Mouse (Mus musculus) limb, embryonic 14.5 days (tissue): ENCODE data around the gene Atmin. TPM values are rescaled to one million over a fixed set of nuclear protein-coding genes. Genes with fewer than 3 reads are reported as not detected.

Experiments used
- ATAC-seq: fragments of 200-750 bp; cut with Nextera tagmentation; 2 replicates; pipeline ENCODE4 v1.8.0; 2017; ENCODE audit warnings: low read depth, moderate number of reproducible peaks, moderate TSS enrichment; ENCODE audit not compliant: low FRiP score
- DNase-seq: peaks from one replicate; pipeline ENCODE4 v3.0.0-alpha.2; 2015; ENCODE audit warnings: low spot score
- H3K27ac ChIP-seq: fragments of 300-500 bp; sonication (generic); replicated peaks from 2 replicates; pipeline ENCODE4 v1.5.1; 2014; ENCODE audit warnings: low read depth, mild to moderate bottlenecking, low read length, moderate library complexity, mixed read lengths
- H3K27me3 ChIP-seq: fragments of 300-500 bp; sonication (generic); 2 replicates; pipeline ENCODE4 v1.6.1; 2014; ENCODE audit warnings: low read length, mixed read lengths; ENCODE audit not compliant: control insufficient read depth, insufficient read depth
- H3K36me3 ChIP-seq: fragments of 300-500 bp; sonication (generic); 2 replicates; pipeline ENCODE4 v1.6.1; 2014; ENCODE audit warnings: mild to moderate bottlenecking, low read length, moderate library complexity, mixed read lengths; ENCODE audit not compliant: control insufficient read depth, insufficient read depth
- H3K4me1 ChIP-seq: fragments of 300-500 bp; sonication (generic); 2 replicates; pipeline ENCODE4 v1.6.1; 2014; ENCODE audit warnings: antibody characterized with exemption, low read length, mixed read lengths; ENCODE audit not compliant: control insufficient read depth, insufficient read depth
- H3K4me2 ChIP-seq: fragments of 300-500 bp; sonication (generic); replicated peaks from 2 replicates; pipeline ENCODE4 v1.6.1; 2014; ENCODE audit warnings: low read depth, mild to moderate bottlenecking, low read length, moderate library complexity; ENCODE audit not compliant: severe bottlenecking
- H3K4me3 ChIP-seq: fragments of 300-500 bp; sonication (generic); replicated peaks from 2 replicates; pipeline ENCODE4 v1.5.1; 2014; ENCODE audit warnings: low read length
- H3K9ac ChIP-seq: fragments of 300-500 bp; sonication (generic); 2 replicates; pipeline ENCODE4 v1.6.1; 2014; ENCODE audit warnings: mild to moderate bottlenecking, low read depth, low read length, moderate library complexity; ENCODE audit not compliant: severe bottlenecking
- H3K9me3 ChIP-seq: fragments of 300-500 bp; sonication (generic); 2 replicates; pipeline ENCODE4 v1.6.1; 2016; ENCODE audit warnings: low read length; ENCODE audit not compliant: control insufficient read depth
- POLR2A ChIP-seq: fragments of 200-500 bp; IDR thresholded peaks from 2 replicates; pipeline ENCODE4 v1.8.0; 2012; ENCODE audit warnings: inconsistent platforms, mild to moderate bottlenecking, moderate library complexity, borderline replicate concordance; ENCODE audit not compliant: insufficient read depth, insufficient read length; ENCODE audit errors: extremely low read depth
- WGBS: fragments of 180-500 bp; shearing (Covaris S2); extraction: QIAGEN DNeasy Blood & Tissue Kit; methylation state at CpG from one replicate; pipeline ENCODE4 v1.1.7; 2014; 5-methylcytosine and 5-hydroxymethylcytosine counted together
- polyA plus RNA-seq, 2 experiments: library from polyadenylated mRNA; depleted of rRNA in 1 of 2; stranded (reverse) in 1 of 2; unstranded in 1 of 2; fragments of >200 nt; fragmentation: Nextera tagmentation in 1 of 2; extraction: Ambion mirVana in 1 of 2; gene quantifications; 2 replicates each; pipeline versions ENCODE4 v1.2.1 to v1.2.3; 2012 to 2014

The Atmin gene
- polyA plus RNA-seq, 2 experiments = 10.6 to 11.4 TPM

GRCm38 (mm10) chr8:116991241-116991640 lies 48.0 kb downstream of the Atmin start:
- Histone ChIP-seq H3K4me1 (peaks cover 7% of the 10 kb centered on the region), H3K9ac (no peak overlapping the region), H3K4me3 (no peak overlapping the region), H3K27ac (no peak overlapping the region), H3K4me2 (no peak overlapping the region), H3K9me3 (no peaks in the 10 kb centered on the region), H3K36me3 (peaks cover 16% of the 10 kb centered on the region; the same call in 1 of the 2 replicates), H3K27me3 (no peaks in the 10 kb centered on the region)
- no peak for DNase-seq
- TF ChIP-seq POLR2A = no peak
- 92% methylated on average over 8 of the region's 8 CpGs for WGBS
- no peak for ATAC-seq

- Histone ChIP-seq H3K27ac (no peak overlapping the region), H3K9me3 (no peaks in the 10 kb centered on the region), H3K36me3 (peaks cover 9% of the 10 kb centered on the region; the same call in 1 of the 2 replicates), H3K4me3 (peak overlapping the region; percentile 62), H3K9ac (peak overlapping the region; percentile 64), H3K4me2 (peak overlapping the region; percentile 76), H3K4me1 (peaks cover 7% of the 10 kb centered on the region), H3K27me3 (no peaks in the 10 kb centered on the region)
- 11% methylated on average over 23 of the region's 23 CpGs for WGBS
- peak; percentile 17 for DNase-seq
- TF ChIP-seq POLR2A = no peak
- no peak for ATAC-seq
Observed at GRCm38 (mm10) chr8:116992176-116992971, 49.2 kb downstream of the Atmin start.

DNA sequence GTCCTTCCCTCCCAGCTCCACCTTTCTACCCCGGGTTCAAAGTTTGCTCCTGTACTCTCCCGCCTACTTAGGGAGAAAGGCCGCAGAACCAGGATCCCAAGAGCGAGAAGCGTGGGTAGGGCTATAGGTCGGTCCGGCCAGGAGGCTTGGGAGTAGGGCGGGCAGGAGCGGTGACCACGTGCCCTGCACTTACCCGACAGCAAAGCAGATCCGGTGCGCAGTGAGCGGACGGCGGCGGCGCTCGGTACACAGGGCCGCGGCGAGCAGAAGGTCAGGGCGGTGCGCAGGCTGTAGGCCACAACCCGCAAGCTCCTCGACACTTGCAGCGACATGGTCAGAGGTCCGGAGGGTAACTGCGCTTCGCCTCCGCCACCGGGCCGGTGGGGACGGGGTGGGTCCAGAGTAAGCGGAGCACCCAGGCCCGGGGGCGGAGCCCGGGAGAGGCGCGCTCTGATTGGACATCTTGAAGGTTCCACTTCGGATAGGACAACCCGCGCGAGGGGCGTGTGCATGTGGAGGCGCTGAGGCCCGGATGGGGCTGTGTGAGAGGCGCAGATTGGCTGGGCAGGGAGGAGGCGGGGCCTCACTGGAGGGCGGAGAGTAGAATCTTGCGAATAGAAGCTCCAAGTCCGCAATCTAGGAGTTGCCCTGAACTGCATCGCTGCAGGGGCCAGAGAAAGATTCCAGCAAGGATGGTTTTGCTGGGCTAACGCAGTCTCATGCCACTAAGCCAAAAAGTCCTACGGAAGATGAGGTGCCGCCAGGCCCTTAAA lies 50.1 kb downstream of the Atmin start, which contains the start of gene Gcsh:
Gcsh (minus strand) TSS at position 443 of the 773 bp plus-strand sequence.
- H3K27me3 ChIP-seq = no peaks in the 10 kb centered on the region
- H3K36me3 ChIP-seq = 0 out of 2 replicates have a peak, but pooled peaks cover 2% of the 10 kb centered on the region
- peaks cover 7% of the 10 kb centered on the region for H3K4me1 ChIP-seq
- H3K9me3 ChIP-seq = no peaks in the 10 kb centered on the region
- peak; percentile 100 for ATAC-seq
- H3K9ac ChIP-seq = peak within 1 kb of the TSS; percentile 64
- peak; percentile 83; the same call in 1 of the 2 replicates for TF ChIP-seq POLR2A
- H3K27ac ChIP-seq = 0 out of 2 replicates have a peak within 1 kb of the TSS, but pooled peaks have one; percentile 19
- peak; percentile 99 for DNase-seq
- under 1% methylated on average over 55 of the region's 56 CpGs for WGBS
- peak within 1 kb of the TSS; percentile 62 for H3K4me3 ChIP-seq
- peak within 1 kb of the TSS; percentile 76 for H3K4me2 ChIP-seq

DNA sequence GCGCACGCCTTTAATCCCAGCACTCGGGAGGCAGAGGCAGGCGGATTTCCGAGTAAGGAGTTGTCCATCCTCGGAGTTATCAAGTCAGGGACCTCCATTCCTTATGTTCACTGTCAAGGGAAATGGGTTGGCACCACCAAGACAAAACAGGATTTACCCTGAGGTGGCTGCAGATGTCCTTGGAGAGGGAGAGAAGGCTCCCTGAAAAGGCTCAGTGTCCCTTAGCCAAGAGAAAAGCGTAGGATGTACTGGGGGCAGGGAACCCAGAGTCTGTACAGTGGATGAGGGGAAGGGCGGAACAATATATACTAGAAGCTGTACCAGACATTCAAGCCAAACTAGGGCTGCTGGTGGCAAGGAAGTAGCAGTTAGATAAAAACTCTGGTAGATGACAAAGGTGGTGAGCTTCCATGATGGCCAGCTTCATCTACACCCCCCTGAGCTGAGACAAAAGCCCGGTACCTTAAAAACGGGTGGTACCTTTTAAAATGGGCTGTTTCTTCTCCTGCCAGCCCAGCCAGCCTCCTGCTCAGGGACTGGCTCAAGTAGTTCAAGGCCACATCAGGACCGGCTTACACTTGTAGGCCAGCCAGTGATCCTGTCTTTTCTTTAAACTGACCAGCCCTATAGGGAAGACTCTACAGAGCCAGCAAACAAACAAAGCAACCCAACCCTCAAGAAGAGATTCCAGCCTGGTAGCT lies 51.0 kb downstream of the Atmin start:
- H3K4me1 ChIP-seq = peaks cover 7% of the 10 kb centered on the region
- H3K9ac ChIP-seq = peak overlapping the region; percentile 44
- TF ChIP-seq POLR2A = no peak
- H3K36me3 ChIP-seq = no peaks in the 10 kb centered on the region
- H3K4me3 ChIP-seq = peak overlapping the region; percentile 62
- ATAC-seq = no peak
- H3K9me3 ChIP-seq = no peaks in the 10 kb centered on the region
- no peaks in the 10 kb centered on the region for H3K27me3 ChIP-seq
- WGBS = 52% methylated on average over 11 of the region's 11 CpGs
- H3K27ac ChIP-seq = no peak overlapping the region
- peak overlapping the region; percentile 76 for H3K4me2 ChIP-seq
- no peak for DNase-seq

Other genes starting within 250 kb of the Atmin start
- 3.1 and 3.6 TPM in 2 replicates for gene Cdyl2, start 210.4 kb upstream of the Atmin start, polyA plus RNA-seq (2012; rRNA removed)
- gene Cdyl2, start 210.4 kb upstream of the Atmin start, polyA plus RNA-seq (2014; fragmentation: Nextera tagmentation; extraction: Ambion mirVana) = 8.7 and 11.0 TPM in 2 replicates
- 21.0 and 29.0 TPM in 2 replicates for gene Cmc2, start 21.9 kb upstream of the Atmin start, polyA plus RNA-seq (2012; rRNA removed)
- 69.3 and 74.7 TPM in 2 replicates for gene Cmc2, start 21.9 kb upstream of the Atmin start, polyA plus RNA-seq (2014; fragmentation: Nextera tagmentation; extraction: Ambion mirVana)
- 36.8 and 39.7 TPM in 2 replicates for gene Cenpn, start 21.7 kb upstream of the Atmin start, polyA plus RNA-seq (2012; rRNA removed)
- 31.3 and 34.2 TPM in 2 replicates for gene Cenpn, start 21.7 kb upstream of the Atmin start, polyA plus RNA-seq (2014; fragmentation: Nextera tagmentation; extraction: Ambion mirVana)
- gene 1700030J22Rik, start 35.6 kb downstream of the Atmin start, polyA plus RNA-seq (2012; rRNA removed) = 1.1 and 1.4 TPM in 2 replicates
- gene 1700030J22Rik, start 35.6 kb downstream of the Atmin start, polyA plus RNA-seq (2014; fragmentation: Nextera tagmentation; extraction: Ambion mirVana) = 0.74 and 0.95 TPM in 2 replicates
- gene Gcsh, start 50.1 kb downstream of the Atmin start, polyA plus RNA-seq (2012; rRNA removed) = 55.5 and 68.2 TPM in 2 replicates
- gene Gcsh, start 50.1 kb downstream of the Atmin start, polyA plus RNA-seq (2014; fragmentation: Nextera tagmentation; extraction: Ambion mirVana) = 121 and 122 TPM in 2 replicates
- gene Pkd1l2, start 139.1 kb downstream of the Atmin start, polyA plus RNA-seq (2012; rRNA removed) = 0.04 and 0.16 TPM in 2 replicates
- gene Pkd1l2, start 139.1 kb downstream of the Atmin start, polyA plus RNA-seq (2014; fragmentation: Nextera tagmentation; extraction: Ambion mirVana) = 0.07 and 0.08 TPM in 2 replicates
- 0.25 and 0.29 TPM in 2 replicates for gene Bco1, start 152.5 kb downstream of the Atmin start, polyA plus RNA-seq (2012; rRNA removed)
- 0.48 and 0.65 TPM in 2 replicates for gene Bco1, start 152.5 kb downstream of the Atmin start, polyA plus RNA-seq (2014; fragmentation: Nextera tagmentation; extraction: Ambion mirVana)
- 7.6 and 8.2 TPM in 2 replicates for gene Gan, start 214.7 kb downstream of the Atmin start, polyA plus RNA-seq (2012; rRNA removed)
- gene Gan, start 214.7 kb downstream of the Atmin start, polyA plus RNA-seq (2014; fragmentation: Nextera tagmentation; extraction: Ambion mirVana) = 3.5 and 3.6 TPM in 2 replicates